Mouse (Mus musculus): ENCODE results near the gene Taar7d.

DNA sequence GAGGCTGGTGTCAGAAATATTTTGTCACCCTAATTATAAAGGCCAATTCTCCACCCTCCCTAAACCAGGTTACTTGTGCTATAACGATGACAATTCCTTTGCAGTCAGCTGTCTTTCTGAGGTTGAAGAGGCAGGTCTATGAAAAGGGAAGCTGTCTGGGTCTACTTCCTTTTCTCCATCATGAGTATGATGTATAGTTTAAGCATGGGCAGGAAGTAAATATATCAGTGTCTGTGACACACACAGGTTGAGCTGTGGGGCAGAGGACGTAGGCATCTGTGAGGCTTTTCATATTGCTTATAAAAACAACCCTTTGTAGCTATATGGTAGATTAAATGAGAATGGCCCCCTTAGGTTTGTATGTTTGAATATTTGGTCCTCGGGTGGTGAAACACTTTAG lies 32.0 kb downstream of the Taar7d start:
- TF ChIP-seq UBTF (IDR thresholded peaks at IDR 0.05; ENCODE audit: low read depth, low read length) (no peak), CHD2 (IDR thresholded peaks at IDR 0.05; ENCODE audit: low read length) (no peak), MAFK (IDR thresholded peaks at IDR 0.05; ENCODE audit: insufficient replicate concordance, low read length) (no peak), MAX (IDR thresholded peaks at IDR 0.05; ENCODE audit: low read length) (no peak), ZKSCAN1 (IDR thresholded peaks at IDR 0.05; ENCODE audit: borderline replicate concordance, low read depth, low read length) (no peak)

Measured in CH12.LX (cell line).